Mouse (Mus musculus): ENCODE results near the gene Btf3.

- TF ChIP-seq CTCF (IDR thresholded peaks at IDR 0.05; ENCODE audit: control insufficient read depth, insufficient read depth, low read length) (no peak), POLR2A (IDR thresholded peaks at IDR 0.05; ENCODE audit: borderline replicate concordance, control insufficient read depth, low read depth, low read length) (no peak)
Observed at GRCm38 (mm10) chr13:98311597-98311996, 5.2 kb downstream of the Btf3 start.
